Mouse (Mus musculus): ENCODE measurements around the gene Slc36a2. TPM values are rescaled to one million over a fixed set of nuclear protein-coding genes. Genes with fewer than 3 reads are reported as not detected.

Gene Slc36a2
- polyA plus RNA-seq, 1 experiment from 2014 or later, result not detected

- WGBS, result 74% methylated on average over 3 of the region's 3 CpGs
- Histone ChIP-seq H3K9ac (ENCODE audit: low read depth, low read length) (no peak overlapping the region), H3K4me1 (replicated peaks; ENCODE audit: control insufficient read depth, insufficient read depth, low read length) (no peaks in the 10 kb centered on the region), H3K9me3 (ENCODE audit: control insufficient read depth) (no peaks in the 10 kb centered on the region), H3K4me3 (ENCODE audit: low read depth, low read length) (no peak overlapping the region), H3K27ac (ENCODE audit: low read depth, low read length) (no peak overlapping the region), H3K27me3 (replicated peaks; ENCODE audit: control insufficient read depth, insufficient read depth, low read length) (no peaks in the 10 kb centered on the region), H3K36me3 (ENCODE audit: control insufficient read depth, insufficient read depth) (no peaks in the 10 kb centered on the region), H3K4me2 (replicated peaks; ENCODE audit: low read depth) (no peak overlapping the region)
- TF ChIP-seq CTCF (IDR thresholded peaks at IDR 0.05; ENCODE audit: low read depth), result no peak
- ATAC-seq, result no peak
Measured at GRCm38 (mm10) chr11:55128411-55128810, 56.5 kb downstream of the Slc36a2 start.

- H3K4me1 ChIP-seq (replicated peaks; ENCODE audit: control insufficient read depth, insufficient read depth, low read length), result no peaks in the 10 kb centered on the region
- no peak for ATAC-seq
- no peaks in the 10 kb centered on the region for H3K36me3 ChIP-seq (ENCODE audit: control insufficient read depth, insufficient read depth)
- H3K27me3 ChIP-seq (replicated peaks; ENCODE audit: control insufficient read depth, insufficient read depth, low read length), result no peaks in the 10 kb centered on the region
- no peak for TF ChIP-seq CTCF (IDR thresholded peaks at IDR 0.05; ENCODE audit: low read depth)
- H3K4me2 ChIP-seq (replicated peaks; ENCODE audit: low read depth), result no peak overlapping the region
- no peak overlapping the region for H3K27ac ChIP-seq (ENCODE audit: low read depth, low read length)
- no peaks in the 10 kb centered on the region for H3K9me3 ChIP-seq (ENCODE audit: control insufficient read depth)
- WGBS, result 48% methylated on average over 6 of the region's 6 CpGs
- no peak overlapping the region for H3K9ac ChIP-seq (ENCODE audit: low read depth, low read length)
- no peak overlapping the region for H3K4me3 ChIP-seq (ENCODE audit: low read depth, low read length)
Measured at GRCm38 (mm10) chr11:55127937-55128336, 56.9 kb downstream of the Slc36a2 start.

- no peak for TF ChIP-seq CTCF (IDR thresholded peaks at IDR 0.05; ENCODE audit: low read depth)
- no peaks in the 10 kb centered on the region for H3K36me3 ChIP-seq (ENCODE audit: control insufficient read depth, insufficient read depth)
- no peak overlapping the region for H3K4me3 ChIP-seq (ENCODE audit: low read depth, low read length)
- no peaks in the 10 kb centered on the region for H3K27me3 ChIP-seq (replicated peaks; ENCODE audit: control insufficient read depth, insufficient read depth, low read length)
- no peaks in the 10 kb centered on the region for H3K4me1 ChIP-seq (replicated peaks; ENCODE audit: control insufficient read depth, insufficient read depth, low read length)
- no peak for ATAC-seq
- H3K9ac ChIP-seq (ENCODE audit: low read depth, low read length), result no peak overlapping the region
- H3K9me3 ChIP-seq (ENCODE audit: control insufficient read depth), result no peaks in the 10 kb centered on the region
- H3K4me2 ChIP-seq (replicated peaks; ENCODE audit: low read depth), result no peak overlapping the region
- 61% methylated on average over 3 of the region's 3 CpGs for WGBS
- H3K27ac ChIP-seq (ENCODE audit: low read depth, low read length), result no peak overlapping the region
Measured at GRCm38 (mm10) chr11:55126663-55127062, 58.2 kb downstream of the Slc36a2 start.

- no peaks in the 10 kb centered on the region for H3K36me3 ChIP-seq (ENCODE audit: control insufficient read depth, insufficient read depth)
- 88% methylated on average over 1 of the region's 1 CpGs for WGBS
Measured at GRCm38 (mm10) chr11:55121430-55121829, 63.4 kb downstream of the Slc36a2 start.

GRCm38 (mm10) chr11:55120821-55121271, 64.0 kb downstream of the Slc36a2 start:
- no peak overlapping the region for H3K27ac ChIP-seq (ENCODE audit: low read depth, low read length)
- H3K27me3 ChIP-seq (replicated peaks; ENCODE audit: control insufficient read depth, insufficient read depth, low read length), result no peaks in the 10 kb centered on the region
- ATAC-seq, result no peak
- no peak overlapping the region for H3K4me2 ChIP-seq (replicated peaks; ENCODE audit: low read depth)
- WGBS, result 62% methylated on average over 8 of the region's 8 CpGs
- H3K4me3 ChIP-seq (ENCODE audit: low read depth, low read length), result no peak overlapping the region
- peaks cover 4% of the 10 kb centered on the region; the same call in 1 of the 2 replicates for H3K9me3 ChIP-seq (ENCODE audit: control insufficient read depth)
- H3K4me1 ChIP-seq (replicated peaks; ENCODE audit: control insufficient read depth, insufficient read depth, low read length), result no peaks in the 10 kb centered on the region
- H3K36me3 ChIP-seq (ENCODE audit: control insufficient read depth, insufficient read depth), result no peaks in the 10 kb centered on the region
- TF ChIP-seq CTCF (IDR thresholded peaks at IDR 0.05; ENCODE audit: low read depth), result no peak
- H3K9ac ChIP-seq (ENCODE audit: low read depth, low read length), result no peak overlapping the region

More at GRCm38 (mm10) chr11:55121430-55121829, 63.4 kb downstream of the Slc36a2 start:
- ATAC-seq, result no peak
- H3K9me3 ChIP-seq (ENCODE audit: control insufficient read depth), result peaks cover 4% of the 10 kb centered on the region; the same call in 1 of the 2 replicates
- H3K4me3 ChIP-seq (ENCODE audit: low read depth, low read length), result no peak overlapping the region
- H3K9ac ChIP-seq (ENCODE audit: low read depth, low read length), result no peak overlapping the region
- no peaks in the 10 kb centered on the region for H3K27me3 ChIP-seq (replicated peaks; ENCODE audit: control insufficient read depth, insufficient read depth, low read length)
- no peaks in the 10 kb centered on the region for H3K4me1 ChIP-seq (replicated peaks; ENCODE audit: control insufficient read depth, insufficient read depth, low read length)
- no peak for TF ChIP-seq CTCF (IDR thresholded peaks at IDR 0.05; ENCODE audit: low read depth)
- H3K4me2 ChIP-seq (replicated peaks; ENCODE audit: low read depth), result no peak overlapping the region
- H3K27ac ChIP-seq (ENCODE audit: low read depth, low read length), result no peak overlapping the region

GRCm38 (mm10) chr11:55120279-55120678, 64.6 kb downstream of the Slc36a2 start:
- no peak overlapping the region for H3K27ac ChIP-seq (ENCODE audit: low read depth, low read length)
- ATAC-seq, result no peak
- no peak overlapping the region for H3K4me2 ChIP-seq (replicated peaks; ENCODE audit: low read depth)
- TF ChIP-seq CTCF (IDR thresholded peaks at IDR 0.05; ENCODE audit: low read depth), result no peak
- H3K4me1 ChIP-seq (replicated peaks; ENCODE audit: control insufficient read depth, insufficient read depth, low read length), result no peaks in the 10 kb centered on the region
- H3K27me3 ChIP-seq (replicated peaks; ENCODE audit: control insufficient read depth, insufficient read depth, low read length), result no peaks in the 10 kb centered on the region
- H3K4me3 ChIP-seq (ENCODE audit: low read depth, low read length), result no peak overlapping the region
- peaks cover 4% of the 10 kb centered on the region; the same call in 1 of the 2 replicates for H3K9me3 ChIP-seq (ENCODE audit: control insufficient read depth)
- no peaks in the 10 kb centered on the region for H3K36me3 ChIP-seq (ENCODE audit: control insufficient read depth, insufficient read depth)
- H3K9ac ChIP-seq (ENCODE audit: low read depth, low read length), result no peak overlapping the region

GRCm38 (mm10) chr11:55117031-55117430, 67.8 kb downstream of the Slc36a2 start:
- H3K9ac ChIP-seq (ENCODE audit: low read depth, low read length), result no peak overlapping the region
- H3K4me2 ChIP-seq (replicated peaks; ENCODE audit: low read depth), result no peak overlapping the region
- H3K4me3 ChIP-seq (ENCODE audit: low read depth, low read length), result no peak overlapping the region
- 91% methylated on average over 2 of the region's 2 CpGs for WGBS
- H3K9me3 ChIP-seq (ENCODE audit: control insufficient read depth), result peaks cover 4% of the 10 kb centered on the region; the same call in 1 of the 2 replicates
- no peak overlapping the region for H3K27ac ChIP-seq (ENCODE audit: low read depth, low read length)
- ATAC-seq, result no peak
- no peaks in the 10 kb centered on the region for H3K4me1 ChIP-seq (replicated peaks; ENCODE audit: control insufficient read depth, insufficient read depth, low read length)
- TF ChIP-seq CTCF (IDR thresholded peaks at IDR 0.05; ENCODE audit: low read depth), result no peak
- no peaks in the 10 kb centered on the region for H3K27me3 ChIP-seq (replicated peaks; ENCODE audit: control insufficient read depth, insufficient read depth, low read length)
- no peaks in the 10 kb centered on the region for H3K36me3 ChIP-seq (ENCODE audit: control insufficient read depth, insufficient read depth)
